Mouse (Mus musculus) cerebellum, adult 9-10 months (tissue): ENCODE data around the gene Tbcb.
A peak's percentile ranks its signal among the peaks of the same experiment; 100 is the strongest.
"Not testable (repeated sequence)": the region's sequence is repeated elsewhere in the genome, so short reads cannot be mapped to it uniquely, and the experiment has no call there.

Experiments used
- DNase-seq: peaks from one replicate; pipeline ENCODE4 v3.0.0; 2022

Gene Tbcb

GRCm38 (mm10) chr7:30193013-30193412 is 39.1 kb downstream of the Tbcb start:
- DNase-seq: peak; percentile 59

- peak; percentile 54 for DNase-seq
Observed at GRCm38 (mm10) chr7:30192088-30192487, 40.0 kb downstream of the Tbcb start.

GRCm38 (mm10) chr7:30189116-30189491 is 43.0 kb downstream of the Tbcb start:
- DNase-seq: no peak

GRCm38 (mm10) chr7:30188344-30189115 is 43.5 kb downstream of the Tbcb start:
- peak; percentile 57 for DNase-seq

- no peak for DNase-seq
Observed at GRCm38 (mm10) chr7:30184641-30185348, 47.3 kb downstream of the Tbcb start.

GRCm38 (mm10) chr7:30183879-30184289 is 48.2 kb downstream of the Tbcb start, which contains the start of gene Cox7a1:
TSS of gene Cox7a1 (plus strand) at chr7:30184144.
- peak; percentile 79 for DNase-seq

GRCm38 (mm10) chr7:30183189-30183588 is 48.9 kb downstream of the Tbcb start:
- DNase-seq: not testable (repeated sequence)

- peak; percentile 58 for DNase-seq
Observed at GRCm38 (mm10) chr7:30181929-30182328, 50.1 kb downstream of the Tbcb start.

GRCm38 (mm10) chr7:30181308-30181707 is 50.8 kb downstream of the Tbcb start:
- peak; percentile 87 for DNase-seq

- DNase-seq: no peak
Observed at GRCm38 (mm10) chr7:30178256-30178655, 53.8 kb downstream of the Tbcb start.

- no peak for DNase-seq
Observed at GRCm38 (mm10) chr7:30176474-30176873, 55.6 kb downstream of the Tbcb start.
